Mouse (Mus musculus) kidney, embryonic 14.5 days (tissue): ENCODE measurements around the gene Hist1h2ah. TPM values are rescaled to one million over a fixed set of nuclear protein-coding genes. Genes with fewer than 3 reads are reported as not detected.

Experiments used
- ATAC-seq: fragments of 200-750 bp; cut with Nextera tagmentation; 2 replicates; pipeline ENCODE4 v1.8.0; 2017; ENCODE audit warnings: moderate number of reproducible peaks, mild to moderate bottlenecking, moderate TSS enrichment, moderate library complexity; ENCODE audit not compliant: low FRiP score, low TSS enrichment
- H3K27ac ChIP-seq: fragments of 300-500 bp; sonication (generic); 2 replicates; pipeline ENCODE4 v1.5.1; 2014; ENCODE audit warnings: low read depth, mild to moderate bottlenecking, low read length, moderate library complexity, mixed read lengths
- H3K27me3 ChIP-seq: fragments of 300-500 bp; sonication (generic); 2 replicates; pipeline ENCODE4 v1.6.1; 2014; ENCODE audit warnings: mild to moderate bottlenecking, low read length; ENCODE audit not compliant: control insufficient read depth, insufficient read depth
- H3K36me3 ChIP-seq: fragments of 300-500 bp; sonication (generic); 2 replicates; pipeline ENCODE4 v1.6.1; 2014; ENCODE audit warnings: low read length, mixed read lengths; ENCODE audit not compliant: control insufficient read depth, insufficient read depth
- H3K4me1 ChIP-seq: fragments of 300-500 bp; sonication (generic); 2 replicates; pipeline ENCODE4 v1.6.1; 2014; ENCODE audit warnings: low read length, mixed read lengths; ENCODE audit not compliant: control insufficient read depth, insufficient read depth
- H3K4me2 ChIP-seq: fragments of 300-500 bp; sonication (generic); replicated peaks from 2 replicates; pipeline ENCODE4 v1.6.1; 2014; ENCODE audit warnings: low read depth, mild to moderate bottlenecking, low read length
- H3K4me3 ChIP-seq: fragments of 300-500 bp; sonication (generic); 2 replicates; pipeline ENCODE4 v1.5.1; 2014; ENCODE audit warnings: mild to moderate bottlenecking, low read length
- H3K9ac ChIP-seq: fragments of 300-500 bp; sonication (generic); 2 replicates; pipeline ENCODE4 v1.6.1; 2014; ENCODE audit warnings: low read depth, mild to moderate bottlenecking, low read length, moderate library complexity
- H3K9me3 ChIP-seq: fragments of 300-500 bp; sonication (generic); 2 replicates; pipeline ENCODE4 v1.6.1; 2016; ENCODE audit warnings: low read length; ENCODE audit not compliant: control insufficient read depth
- WGBS: fragments of 180-500 bp; shearing (Covaris S2); extraction: QIAGEN DNeasy Blood & Tissue Kit; methylation state at CpG from one replicate; pipeline ENCODE4 v1.1.7; 2014; 5-methylcytosine and 5-hydroxymethylcytosine counted together
- polyA plus RNA-seq: library from polyadenylated mRNA; unstranded; fragments of >200 nt; fragmentation: Nextera tagmentation; extraction: Ambion mirVana; gene quantifications from 2 replicates; pipeline ENCODE4 v1.2.1, GENCODE M21; 2014

Gene Hist1h2ah
- polyA plus RNA-seq, 1 experiment from 2014 or later, result 14.9 TPM

DNA sequence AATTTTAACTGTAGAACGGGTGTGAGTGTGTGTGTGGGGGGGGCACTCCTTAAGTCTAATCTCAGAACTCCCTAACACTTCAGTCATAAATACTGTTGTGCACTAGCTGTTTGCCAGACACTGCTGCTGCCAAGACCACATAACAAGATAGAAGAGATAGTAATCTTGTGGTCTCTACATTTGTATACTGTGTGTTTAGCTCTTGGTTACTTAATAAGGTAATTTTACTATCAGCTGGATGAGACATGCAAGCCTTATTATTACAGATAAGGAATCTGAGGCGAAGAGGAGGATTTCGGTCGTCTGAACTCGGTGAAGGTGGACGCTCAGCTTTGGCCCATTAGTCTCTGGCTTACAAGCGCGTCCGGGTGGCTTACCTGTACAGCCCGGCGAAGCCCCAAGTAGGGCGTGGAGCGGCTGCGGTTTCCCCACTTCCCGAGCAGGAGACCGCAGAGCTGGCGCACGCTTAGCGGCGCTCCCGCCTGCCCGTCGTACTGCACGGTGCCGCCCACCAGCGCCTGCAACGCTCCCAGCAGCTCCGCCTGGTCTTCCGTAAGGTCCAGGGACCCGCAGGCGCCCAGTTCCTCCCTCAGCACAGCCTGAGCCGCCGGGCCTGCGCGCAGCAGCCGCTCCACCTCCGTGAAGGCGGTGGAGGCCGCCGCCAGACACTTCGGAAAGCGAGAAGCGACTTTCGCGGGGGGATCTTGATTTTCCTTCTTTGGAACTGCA lies 29.6 kb downstream of the Hist1h2ah start:
- Histone ChIP-seq H3K4me1 (peaks cover 8% of the 10 kb centered on the region), H3K9me3 (no peaks in the 10 kb centered on the region), H3K27ac (no peak overlapping the region), H3K36me3 (no peaks in the 10 kb centered on the region), H3K9ac (peak overlapping the region; percentile 28; the same call in 1 of the 2 replicates), H3K27me3 (peaks cover 97% of the 10 kb centered on the region), H3K4me3 (peak overlapping the region; percentile 60), H3K4me2 (peak overlapping the region; percentile 94)
- WGBS, result under 1% methylated on average over 45 of the region's 45 CpGs
- ATAC-seq, result peak; percentile 90

DNA sequence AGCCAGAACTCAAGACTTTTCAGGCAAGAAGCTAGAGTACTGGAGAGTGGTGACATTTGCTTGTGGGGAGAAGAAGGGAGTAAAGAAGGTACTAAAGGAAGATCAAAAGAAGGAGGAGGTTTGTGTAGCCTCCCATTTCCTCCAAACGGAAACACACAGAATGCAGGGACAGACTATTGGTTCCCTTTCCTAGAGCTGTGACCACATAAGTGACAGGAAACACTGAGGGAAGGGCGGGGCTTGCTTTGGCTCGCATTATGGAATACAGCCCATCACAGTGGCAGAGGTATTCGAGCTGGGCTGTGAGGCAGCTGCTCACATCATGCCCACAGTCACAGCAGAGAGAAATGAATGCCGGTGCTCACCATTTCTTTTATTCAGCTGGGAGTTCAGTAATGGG lies 33.5 kb downstream of the Hist1h2ah start:
- 15% methylated on average over 5 of the region's 5 CpGs for WGBS
- Histone ChIP-seq H3K4me1 (peaks cover 6% of the 10 kb centered on the region), H3K4me2 (no peak overlapping the region), H3K27ac (no peak overlapping the region), H3K9me3 (no peaks in the 10 kb centered on the region), H3K9ac (no peak overlapping the region), H3K4me3 (no peak overlapping the region), H3K36me3 (no peaks in the 10 kb centered on the region), H3K27me3 (peaks cover 96% of the 10 kb centered on the region)
- ATAC-seq, result no peak

DNA sequence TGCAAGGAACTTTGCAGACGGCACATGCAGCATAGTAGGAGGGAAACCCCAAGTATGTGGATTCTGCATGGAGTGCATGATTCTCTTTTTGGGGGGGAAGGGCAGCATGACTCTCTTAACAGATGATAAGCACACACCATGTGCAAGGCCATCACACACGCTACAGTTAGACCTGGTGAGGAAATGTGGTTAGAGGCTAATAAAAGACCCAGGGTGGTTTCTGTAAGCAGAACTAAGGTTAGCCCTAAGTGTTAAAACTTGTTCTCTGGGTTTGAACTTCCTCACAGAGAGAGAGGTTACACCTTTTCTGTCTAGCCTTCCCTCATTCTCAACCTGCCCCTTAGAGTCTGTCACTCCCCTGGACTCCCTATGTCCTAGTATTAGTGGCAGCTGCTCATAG lies 34.0 kb downstream of the Hist1h2ah start:
- no peak for ATAC-seq
- no peak overlapping the region for H3K4me3 ChIP-seq
- no peak overlapping the region for H3K9ac ChIP-seq
- peaks cover 1% of the 10 kb centered on the region; the same call in 1 of the 2 replicates for H3K4me1 ChIP-seq
- H3K27ac ChIP-seq, result no peak overlapping the region
- H3K27me3 ChIP-seq, result peaks cover 96% of the 10 kb centered on the region
- H3K9me3 ChIP-seq, result no peaks in the 10 kb centered on the region
- no peaks in the 10 kb centered on the region for H3K36me3 ChIP-seq
- H3K4me2 ChIP-seq, result no peak overlapping the region
- 55% methylated on average over 2 of the region's 2 CpGs for WGBS

DNA sequence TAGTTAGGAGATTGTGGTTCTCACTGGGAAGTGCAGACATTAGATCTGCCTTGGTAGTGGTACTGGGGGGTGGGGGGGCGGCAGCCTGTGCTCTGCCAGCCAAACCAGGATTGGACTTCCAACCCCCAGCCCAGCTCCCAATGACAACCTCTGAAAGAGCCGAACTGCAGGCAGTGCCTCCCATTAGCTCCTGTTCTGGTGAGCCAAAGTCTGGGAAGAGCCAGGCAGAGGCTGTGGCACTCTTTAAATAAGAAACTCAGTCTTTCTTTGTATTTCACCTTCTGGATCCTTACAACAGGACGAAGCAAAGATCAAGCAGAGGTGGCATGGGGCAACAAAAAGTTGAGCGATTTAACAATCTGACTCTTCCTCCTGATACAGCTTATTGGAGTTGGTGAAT lies 36.2 kb downstream of the Hist1h2ah start:
- no peak for ATAC-seq
- Histone ChIP-seq H3K9me3 (no peaks in the 10 kb centered on the region), H3K27me3 (peaks cover 92% of the 10 kb centered on the region), H3K36me3 (no peaks in the 10 kb centered on the region), H3K9ac (no peak overlapping the region), H3K27ac (no peak overlapping the region), H3K4me2 (no peak overlapping the region), H3K4me1 (no peaks in the 10 kb centered on the region), H3K4me3 (no peak overlapping the region)
- 44% methylated on average over 4 of the region's 4 CpGs for WGBS

DNA sequence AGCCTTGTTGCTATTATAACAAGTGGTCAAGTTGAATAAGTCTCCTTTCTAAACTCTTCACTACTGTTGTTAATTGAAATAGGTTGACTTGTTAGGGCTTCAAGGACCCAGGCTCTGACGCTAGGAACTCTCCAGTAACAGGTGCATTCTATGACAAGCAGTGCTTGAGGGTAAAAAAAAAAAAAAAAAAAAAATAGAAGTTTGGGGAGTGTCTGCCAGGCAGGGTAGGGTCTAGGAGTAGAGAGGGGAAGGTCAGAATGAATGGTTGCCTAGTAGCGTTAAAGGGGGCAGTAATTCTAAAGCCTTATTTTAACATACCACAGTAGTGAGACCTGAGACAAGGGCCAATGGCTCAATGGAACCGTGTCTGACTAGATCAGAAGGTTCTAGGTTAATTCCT lies 37.0 kb downstream of the Hist1h2ah start:
- Histone ChIP-seq H3K4me1 (no peaks in the 10 kb centered on the region), H3K4me3 (no peak overlapping the region), H3K9ac (no peak overlapping the region), H3K4me2 (no peak overlapping the region), H3K27me3 (peaks cover 84% of the 10 kb centered on the region), H3K27ac (no peak overlapping the region), H3K36me3 (no peaks in the 10 kb centered on the region), H3K9me3 (no peaks in the 10 kb centered on the region)
- 20% methylated on average over 3 of the region's 3 CpGs for WGBS
- no peak for ATAC-seq

DNA sequence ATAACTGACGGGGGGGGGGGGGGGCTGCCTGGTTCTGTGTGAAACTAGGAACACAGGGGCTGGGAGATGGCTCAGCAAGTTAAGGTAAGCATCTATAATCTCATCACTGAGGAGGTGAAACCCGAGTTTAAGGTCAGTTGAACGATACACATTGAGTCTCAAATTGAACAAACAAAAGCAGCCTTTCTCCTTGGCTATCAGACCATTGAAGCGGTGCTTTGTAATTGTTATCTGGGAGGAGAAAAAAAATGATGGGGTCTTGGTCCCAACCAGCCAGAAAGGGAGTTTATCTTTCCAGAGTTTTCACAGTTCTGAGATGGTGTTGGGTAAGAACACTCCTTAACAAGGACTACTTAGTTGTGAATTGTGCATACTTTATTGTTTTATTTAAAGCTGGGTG lies 37.5 kb downstream of the Hist1h2ah start:
- Histone ChIP-seq H3K4me2 (no peak overlapping the region; the same call in 1 of the 2 replicates), H3K4me1 (no peaks in the 10 kb centered on the region), H3K9ac (no peak overlapping the region), H3K27ac (no peak overlapping the region), H3K36me3 (no peaks in the 10 kb centered on the region), H3K9me3 (no peaks in the 10 kb centered on the region), H3K27me3 (peaks cover 78% of the 10 kb centered on the region), H3K4me3 (peak overlapping the region; percentile 26)
- ATAC-seq, result no peak
- 7% methylated on average over 4 of the region's 4 CpGs for WGBS

DNA sequence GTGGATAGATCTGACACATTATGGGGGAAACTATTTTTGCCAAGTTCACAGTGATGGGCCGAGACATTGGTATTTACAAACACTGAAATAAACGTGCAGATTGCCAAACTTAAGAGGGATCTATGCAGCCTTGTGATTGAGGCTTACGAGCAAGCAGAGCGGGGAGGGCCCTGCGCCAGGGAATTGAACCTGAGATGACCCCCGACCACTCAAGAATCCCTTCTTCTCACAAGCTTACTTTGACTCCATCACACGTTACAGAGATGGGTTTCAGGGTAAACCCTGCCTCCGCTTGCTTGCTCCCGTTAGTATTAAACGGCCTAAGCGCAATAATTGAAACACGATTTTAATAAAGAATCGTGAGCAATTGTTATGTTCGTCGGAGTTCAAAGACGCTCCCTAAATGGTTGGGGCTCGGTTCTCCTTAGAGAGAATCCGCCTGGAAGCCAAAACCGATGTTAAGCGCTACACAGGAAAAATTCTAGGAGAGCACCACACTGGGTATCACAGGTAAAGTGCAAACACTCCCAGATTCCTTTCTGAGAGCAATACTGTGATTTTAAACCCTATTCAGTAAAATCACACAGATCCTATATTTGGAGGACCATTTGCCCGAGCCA lies 38.1 kb downstream of the Hist1h2ah start:
- Histone ChIP-seq H3K4me1 (no peaks in the 10 kb centered on the region), H3K4me2 (peak overlapping the region; percentile 69), H3K27ac (no peak overlapping the region), H3K27me3 (peaks cover 73% of the 10 kb centered on the region), H3K4me3 (peak overlapping the region; percentile 26), H3K36me3 (no peaks in the 10 kb centered on the region), H3K9me3 (no peaks in the 10 kb centered on the region), H3K9ac (no peak overlapping the region)
- ATAC-seq, result no peak
- WGBS, result under 1% methylated on average over 21 of the region's 21 CpGs

DNA sequence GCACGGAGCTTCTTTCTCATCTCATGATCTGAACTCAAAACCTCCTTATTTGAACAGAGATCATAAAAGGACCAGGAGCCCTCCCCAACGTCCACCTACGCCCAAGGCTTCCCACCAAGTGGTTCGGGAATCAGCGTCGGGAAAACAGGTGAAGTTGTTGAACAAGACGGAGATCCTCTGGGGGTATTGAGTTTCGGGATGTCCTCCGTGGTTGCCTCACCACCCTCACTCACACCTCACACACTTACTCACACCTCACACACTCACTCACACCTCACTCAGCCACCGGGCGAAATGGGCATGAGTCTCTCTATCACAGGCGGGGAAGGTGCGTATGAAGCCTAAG lies 38.6 kb downstream of the Hist1h2ah start:
- no peak for ATAC-seq
- H3K4me1 ChIP-seq, result no peaks in the 10 kb centered on the region
- H3K36me3 ChIP-seq, result no peaks in the 10 kb centered on the region
- no peak overlapping the region for H3K9ac ChIP-seq
- no peaks in the 10 kb centered on the region for H3K9me3 ChIP-seq
- H3K4me2 ChIP-seq, result peak overlapping the region; percentile 69
- H3K4me3 ChIP-seq, result peak overlapping the region; percentile 26
- no peak overlapping the region for H3K27ac ChIP-seq
- WGBS, result 0% methylated on average over 13 of the region's 13 CpGs
- peaks cover 68% of the 10 kb centered on the region for H3K27me3 ChIP-seq

DNA sequence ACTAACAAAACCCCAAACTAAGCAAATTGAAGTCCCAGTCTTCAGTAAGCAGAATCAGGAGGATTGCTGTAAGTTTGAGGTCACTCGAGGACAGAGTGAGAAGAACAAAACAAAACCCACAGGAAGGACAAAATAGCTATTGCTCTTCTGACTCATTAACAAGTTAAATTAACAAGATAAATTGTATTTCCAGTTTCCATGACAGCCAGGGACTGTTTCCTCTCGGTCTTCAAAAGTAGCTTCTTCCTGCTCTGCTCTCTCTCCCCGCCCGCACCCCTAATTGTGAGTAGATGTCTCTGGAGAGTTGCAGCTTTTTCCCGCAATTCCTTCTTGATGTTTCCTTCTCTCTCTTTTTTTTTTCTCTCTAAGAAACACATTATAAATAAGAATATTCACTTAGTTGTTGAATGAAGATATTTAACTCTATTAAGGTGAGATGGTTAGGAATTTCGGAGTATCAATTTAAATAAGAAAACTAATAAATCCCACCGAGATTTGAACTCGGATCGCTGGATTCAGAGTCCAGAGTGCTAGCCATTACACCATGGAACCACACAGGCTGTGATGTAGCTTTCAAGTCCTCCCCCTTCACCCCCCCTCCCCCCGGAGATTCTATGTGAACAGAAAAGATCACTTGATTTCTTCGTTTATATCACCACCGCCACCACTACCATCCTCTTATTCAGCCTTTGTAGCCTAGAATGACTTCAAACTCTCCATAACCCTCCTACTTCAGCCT lies 39.1 kb downstream of the Hist1h2ah start:
- Histone ChIP-seq H3K4me1 (no peaks in the 10 kb centered on the region), H3K27me3 (peaks cover 63% of the 10 kb centered on the region), H3K4me2 (peak overlapping the region; percentile 69), H3K9ac (no peak overlapping the region), H3K27ac (no peak overlapping the region), H3K4me3 (peak overlapping the region; percentile 38), H3K36me3 (no peaks in the 10 kb centered on the region), H3K9me3 (0 out of 2 replicates have a peak, but pooled peaks cover 2% of the 10 kb centered on the region)
- 2% methylated on average over 12 of the region's 12 CpGs for WGBS
- ATAC-seq, result no peak
